Mouse (Mus musculus) 3134 (cell line): Measurements from ENCODE around the gene Flg.

Source experiments
- DNase-seq: peaks from one replicate; pipeline ENCODE4 v3.0.0-alpha.2; 2011; ENCODE audit warnings: low spot score; ENCODE audit not compliant: insufficient read length; ENCODE audit errors: extremely low read depth

Gene Flg

GRCm38 (mm10) chr3:93273223-93273622, at the start of gene Flg:
Gene Flg (plus strand): TSS chr3:93273523.
- DNase-seq: no peak

- DNase-seq: no peak
Observed at GRCm38 (mm10) chr3:93297542-93297941, 24.2 kb downstream of the Flg start.

GRCm38 (mm10) chr3:93299832-93300231, 26.5 kb downstream of the Flg start:
- DNase-seq: no peak

DNA sequence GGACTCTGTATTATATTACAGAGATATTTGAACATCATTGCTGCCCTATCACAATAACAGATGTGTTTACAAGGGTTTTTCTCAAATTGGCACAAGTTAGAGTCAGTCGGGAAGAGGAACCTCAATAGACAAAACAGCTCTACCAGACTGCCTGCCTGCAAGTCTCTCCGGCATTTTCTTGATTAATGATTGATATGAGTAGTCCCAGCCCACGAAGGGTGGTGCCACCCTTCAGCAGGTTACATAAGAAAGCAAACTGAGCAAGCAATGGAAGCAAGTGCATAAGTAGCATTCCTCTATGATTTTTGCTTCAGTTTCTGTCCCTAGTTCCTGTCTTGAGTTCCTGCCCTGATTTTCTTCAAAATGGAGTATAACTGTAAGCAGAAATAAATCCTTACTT, 28.6 kb downstream of the Flg start:
- DNase-seq: no peak

DNA sequence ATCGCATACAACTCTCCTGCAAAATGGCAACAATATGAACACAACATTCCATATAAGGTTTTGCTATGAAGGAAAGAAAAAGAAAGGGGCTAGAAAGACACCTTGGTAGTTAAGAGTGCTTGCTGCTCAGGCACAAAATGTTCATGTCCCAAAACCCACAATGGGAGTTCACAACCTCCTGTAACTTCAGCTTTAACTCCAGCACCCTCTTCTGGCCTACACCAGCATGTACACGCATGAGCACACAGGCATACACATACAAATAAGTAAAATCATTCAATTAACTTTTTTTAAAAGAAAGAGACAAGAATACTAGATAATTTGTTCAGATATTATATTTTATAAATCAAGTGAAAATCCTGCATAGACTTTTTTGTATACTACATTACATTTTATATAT, 32.8 kb downstream of the Flg start:
- no peak for DNase-seq

- DNase-seq: no peak
Observed at GRCm38 (mm10) chr3:93311371-93311770, 38.0 kb downstream of the Flg start.

DNA sequence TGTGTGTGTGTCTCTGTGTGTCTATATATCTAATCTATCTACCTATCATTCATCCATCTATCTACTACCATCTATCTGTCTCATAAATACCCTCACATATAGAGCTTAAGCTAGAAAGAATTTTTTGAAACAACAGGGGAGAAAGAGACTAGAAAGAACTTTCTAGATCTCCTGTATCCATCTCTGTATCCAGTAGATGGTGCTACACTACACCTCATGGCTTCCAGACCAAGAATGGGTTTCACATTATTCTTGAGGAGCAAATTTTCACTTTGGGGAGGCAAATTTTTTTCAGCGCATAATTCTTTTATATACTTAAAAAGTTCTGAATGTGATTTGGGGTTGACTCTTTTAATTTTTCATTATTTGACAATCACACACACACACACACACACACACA, 41.1 kb downstream of the Flg start:
- no peak for DNase-seq

DNA sequence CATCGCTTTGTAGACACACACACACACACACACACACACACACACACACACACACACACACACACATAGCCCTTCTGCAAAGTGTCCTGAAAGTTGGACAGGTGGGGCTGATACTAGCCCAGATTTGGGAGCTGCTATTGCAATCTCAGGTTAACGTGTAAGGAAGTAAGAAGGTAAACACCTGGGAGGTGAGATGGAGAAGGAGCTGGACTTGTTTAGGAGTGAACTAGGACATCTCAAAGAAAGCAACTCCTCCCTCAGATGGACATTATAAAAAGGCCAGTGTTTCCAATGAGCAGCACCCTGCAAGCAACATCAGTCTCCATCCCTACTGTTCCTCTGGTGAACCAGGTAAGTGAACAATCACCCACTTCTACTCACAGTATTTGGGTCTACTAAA, 46.1 kb downstream of the Flg start, which contains the start of gene Hrnr:
Gene Hrnr, plus strand, starts transcription at position 301 of the 400 bp plus-strand sequence.
- DNase-seq: no peak

DNA sequence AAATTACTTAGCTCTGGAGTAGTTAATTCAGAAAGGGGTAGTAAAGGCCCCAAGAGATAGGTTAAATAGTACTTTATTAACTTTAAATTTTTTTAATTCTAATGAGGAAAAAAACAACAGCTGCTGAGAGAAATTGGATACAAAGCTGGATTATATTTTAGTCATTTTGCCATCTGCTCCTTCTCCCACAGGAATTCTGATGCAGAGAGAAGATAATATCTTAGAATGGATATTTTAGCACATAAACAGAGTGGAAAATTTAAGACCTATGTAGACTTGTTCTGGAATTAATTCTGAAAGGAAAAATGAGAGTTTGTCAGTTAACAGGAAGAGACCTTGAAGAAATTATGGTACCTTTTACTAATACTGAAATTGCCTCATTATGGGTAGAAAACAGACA, 64.4 kb downstream of the Flg start:
- DNase-seq: no peak

- no peak for DNase-seq
Observed at GRCm38 (mm10) chr3:93340021-93340420, 66.7 kb downstream of the Flg start.
